Mouse (Mus musculus) adrenal gland, postnatal 4 days (tissue): Measurements from ENCODE around the gene 4931428L18Rik. TPM values are rescaled to one million over a fixed set of nuclear protein-coding genes. Genes with fewer than 3 reads are reported as not detected.

Experiments
- DNase-seq, 2 experiments: peaks; one replicate each; pipeline ENCODE4 v3.0.0; 2021 to 2022; ENCODE audit warnings: low spot score in 2 of 2, mixed read lengths in 2 of 2
- total RNA-seq, 2 experiments: library from RNA; stranded (reverse); gene quantifications; 2 replicates each; pipeline ENCODE4 v1.2.3; 2021

Gene 4931428L18Rik
- total RNA-seq, 2 experiments from 2014 or later, result not detected

- no peak for DNase-seq
Measured at GRCm38 (mm10) chr1:30948361-30948949, 274.0 kb downstream of the 4931428L18Rik start.

Other genes starting within 250 kb of the 4931428L18Rik start
- not detected for gene AC153137.1, start 244.7 kb downstream of the 4931428L18Rik start, total RNA-seq
- gene Lgsn, start 46.3 kb downstream of the 4931428L18Rik start, total RNA-seq, result not detected
- not detected for gene Pih1d3, start 154 bp upstream of the 4931428L18Rik start, total RNA-seq